Mouse (Mus musculus): ENCODE data around the gene Ptms. TPM values are rescaled to one million over a fixed set of nuclear protein-coding genes. Genes with fewer than 3 reads are reported as not detected.

Ptms gene
- 75.5 TPM for total RNA-seq (2023)

GRCm38 (mm10) chr6:124919695-124920317 is at the start of gene Ptms:
TSS of gene Ptms (minus strand) at chr6:124920103.

DNA sequence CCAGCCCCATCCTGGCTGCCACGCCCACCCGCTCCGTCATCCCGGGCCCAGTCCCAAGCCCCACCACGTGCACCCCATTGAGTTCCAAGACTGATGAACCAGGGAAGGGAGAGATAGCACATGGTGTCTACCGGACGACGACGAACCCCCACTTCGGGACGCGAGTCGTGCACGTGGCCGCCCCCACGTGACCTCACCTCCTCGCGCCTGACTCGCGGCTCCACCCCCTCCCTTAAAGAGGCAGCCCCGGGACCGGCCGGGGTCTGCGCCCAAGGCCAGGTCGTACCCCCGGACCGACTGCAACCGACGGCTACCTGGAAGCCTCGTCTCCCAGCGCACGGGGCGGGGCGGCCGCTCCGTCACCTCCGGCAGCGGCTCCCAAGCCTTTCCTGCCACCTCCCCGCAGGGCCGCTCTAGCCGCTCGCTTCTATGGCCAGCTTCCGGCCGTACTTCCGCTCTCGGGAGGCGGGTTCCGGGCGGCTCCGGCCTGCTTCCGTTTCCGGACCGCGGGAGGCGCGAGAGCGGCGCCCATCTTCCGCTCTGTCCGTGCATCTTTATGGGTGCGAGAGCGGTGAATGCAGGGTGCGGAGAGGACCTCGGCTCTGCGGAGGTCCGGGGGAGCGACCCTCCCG is 45.3 kb upstream of the Ptms start, which contains the start of gene Cops7a:
Gene Cops7a (minus strand): TSS at position 451 of the 632 bp plus-strand sequence.

GRCm38 (mm10) chr6:124930754-124931524 is 11.0 kb upstream of the Ptms start, which contains the start of gene Mlf2:
TSS of gene Mlf2 (plus strand) at chr6:124931386.

GRCm38 (mm10) chr6:124911533-124912218 is 8.2 kb downstream of the Ptms start, which contains the start of gene Lag3:
TSS of gene Lag3 (minus strand) at chr6:124911705.

GRCm38 (mm10) chr6:124887986-124888385 is 31.9 kb downstream of the Ptms start, which contains the start of gene Cd4:
TSS of gene Cd4 (minus strand) at chr6:124888221.

Other genes starting within 250 kb of the Ptms start
- 168 TPM for gene Emg1, start 207.9 kb downstream of the Ptms start, total RNA-seq (2023)
- gene Phb2, start 207.8 kb downstream of the Ptms start, total RNA-seq (2023) = 186 TPM
- gene Ptpn6, start 181.4 kb downstream of the Ptms start, total RNA-seq (2023) = 178 TPM
- 265 TPM for gene Grcc10, start 178.7 kb downstream of the Ptms start, total RNA-seq (2023)
- gene Gm45234, start 164.1 kb downstream of the Ptms start, total RNA-seq (2023) = 1.5 TPM
- gene Atn1, start 163.6 kb downstream of the Ptms start, total RNA-seq (2023) = 188 TPM
- 2.7 TPM for gene Eno2, start 150.4 kb downstream of the Ptms start, total RNA-seq (2023)
- gene Lrrc23, start 140.4 kb downstream of the Ptms start, total RNA-seq (2023) = 10.8 TPM
- 3.6 TPM for gene Spsb2, start 111.4 kb downstream of the Ptms start, total RNA-seq (2023)
- gene Tpi1, start 105.8 kb downstream of the Ptms start, total RNA-seq (2023) = 31.2 TPM
- gene Usp5, start 90.6 kb downstream of the Ptms start, total RNA-seq (2023) = 58.0 TPM
- 1.8 TPM for gene Cdca3, start 90.6 kb downstream of the Ptms start, total RNA-seq (2023)
- not detected for gene Gnb3, start 79.8 kb downstream of the Ptms start, total RNA-seq (2023)
- 1.0 TPM for gene P3h3, start 62.4 kb downstream of the Ptms start, total RNA-seq (2023)
- 2.3 TPM for gene Gpr162, start 56.1 kb downstream of the Ptms start, total RNA-seq (2023)
- gene Cd4, start 31.9 kb downstream of the Ptms start, total RNA-seq (2023) = 458 TPM
- 1.6 TPM for gene Lag3, start 8.4 kb downstream of the Ptms start, total RNA-seq (2023)
- gene Mlf2, start 11.3 kb upstream of the Ptms start, total RNA-seq (2023) = 86.9 TPM
- gene Cops7a, start 45.4 kb upstream of the Ptms start, total RNA-seq (2023) = 35.8 TPM
- gene Pianp, start 76.6 kb upstream of the Ptms start, total RNA-seq (2023) = 0.89 TPM
- 88.6 TPM for gene Zfp384, start 89.0 kb upstream of the Ptms start, total RNA-seq (2023)
- 73.3 TPM for gene Ing4, start 119.7 kb upstream of the Ptms start, total RNA-seq (2023)
- gene Acrbp, start 129.6 kb upstream of the Ptms start, total RNA-seq (2023) = 12.8 TPM
- 16.1 TPM for gene Lpar5, start 147.8 kb upstream of the Ptms start, total RNA-seq (2023)
- gene Chd4, start 175.9 kb upstream of the Ptms start, total RNA-seq (2023) = 314 TPM
- gene Nop2, start 211.8 kb upstream of the Ptms start, total RNA-seq (2023) = 41.2 TPM
- gene Iffo1, start 225.1 kb upstream of the Ptms start, total RNA-seq (2023) = 37.3 TPM
- 424 TPM for gene Gapdh, start 246.4 kb upstream of the Ptms start, total RNA-seq (2023)